Mouse (Mus musculus) spleen, postnatal 4 days (tissue): ENCODE measurements around the gene Fastk.
A peak's percentile ranks its signal among the peaks of the same experiment; 100 is the strongest.

Experiments
- DNase-seq, 2 experiments: peaks; one replicate each; pipeline ENCODE4 v3.0.0; 2022; ENCODE audit warnings: low spot score in 2 of 2

Fastk gene

DNA sequence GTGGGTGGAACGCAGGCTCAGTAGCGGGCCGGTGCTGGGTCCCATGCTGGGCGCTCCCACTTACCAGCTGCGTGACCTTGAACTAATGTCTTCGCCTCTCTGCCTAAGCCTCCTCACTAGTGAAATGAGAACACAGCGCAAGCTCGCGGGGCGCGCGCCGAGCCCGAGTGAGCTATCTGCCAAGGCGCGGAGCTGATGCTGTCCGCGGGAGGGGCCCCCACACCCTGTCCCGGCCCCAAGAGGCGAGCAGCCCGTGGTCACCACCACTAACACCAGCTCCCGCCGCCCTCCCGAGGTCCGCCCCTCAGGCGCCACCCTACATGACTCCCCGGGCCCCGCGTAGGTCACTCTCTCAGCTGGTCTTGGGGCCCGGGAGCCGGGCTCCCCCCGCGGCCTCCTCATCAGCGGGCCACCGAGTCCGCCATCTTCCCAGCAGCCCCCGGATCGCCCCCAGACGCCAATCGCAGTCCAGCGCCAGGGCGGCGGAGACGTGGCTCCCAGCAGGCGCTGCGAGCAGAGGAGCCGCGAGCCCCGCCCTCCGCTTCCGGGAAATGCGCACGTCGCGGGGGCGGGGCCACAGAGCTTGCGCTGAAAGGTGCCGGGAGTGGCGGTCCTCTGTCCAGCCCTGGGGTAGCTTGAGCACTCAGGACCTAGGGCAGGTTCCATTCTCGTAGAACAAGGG lies at the start of gene Fastk:
TSS of gene Fastk (minus strand) at position 542 of the 682 bp plus-strand sequence.
- peak; percentile 92 to 97 for DNase-seq

DNA sequence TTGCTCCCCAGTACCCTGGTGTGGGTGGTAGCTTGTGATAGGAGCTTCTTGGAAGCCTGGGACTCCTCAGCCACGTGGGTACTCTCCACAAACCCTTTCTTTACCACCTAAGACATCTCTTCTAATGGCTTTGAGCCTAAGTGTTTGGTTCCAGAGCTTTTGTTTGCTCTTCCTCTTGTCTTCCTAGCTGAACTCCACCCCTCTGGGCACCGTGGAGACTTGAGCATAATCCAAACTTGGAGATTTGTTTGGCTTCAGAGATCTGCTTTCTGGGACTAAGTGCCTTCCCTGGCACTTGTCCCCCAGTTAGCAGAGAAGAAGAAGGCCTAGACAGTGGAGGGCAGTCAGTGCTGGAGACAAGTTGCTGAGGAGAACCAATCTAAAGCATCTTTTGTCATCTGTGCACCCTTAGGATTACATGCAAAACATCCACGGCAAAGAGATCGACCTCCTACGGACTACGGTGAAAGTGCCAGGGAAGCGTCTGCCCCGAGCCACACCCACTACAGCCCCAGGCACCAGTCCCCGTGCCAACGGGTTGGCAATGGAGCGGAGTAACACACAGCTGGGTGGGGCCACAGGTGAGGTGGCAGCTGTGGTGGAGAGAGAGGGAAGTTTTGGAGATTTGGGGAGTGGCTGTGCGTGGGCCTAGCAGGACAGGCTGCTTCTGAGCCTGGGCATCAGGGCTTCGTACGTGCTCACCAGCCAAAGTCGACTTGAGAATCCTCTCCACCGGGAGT lies 47.6 kb upstream of the Fastk start:
- DNase-seq = no peak

GRCm38 (mm10) chr5:24490413-24490920 lies 45.4 kb upstream of the Fastk start:
- no peak for DNase-seq

DNA sequence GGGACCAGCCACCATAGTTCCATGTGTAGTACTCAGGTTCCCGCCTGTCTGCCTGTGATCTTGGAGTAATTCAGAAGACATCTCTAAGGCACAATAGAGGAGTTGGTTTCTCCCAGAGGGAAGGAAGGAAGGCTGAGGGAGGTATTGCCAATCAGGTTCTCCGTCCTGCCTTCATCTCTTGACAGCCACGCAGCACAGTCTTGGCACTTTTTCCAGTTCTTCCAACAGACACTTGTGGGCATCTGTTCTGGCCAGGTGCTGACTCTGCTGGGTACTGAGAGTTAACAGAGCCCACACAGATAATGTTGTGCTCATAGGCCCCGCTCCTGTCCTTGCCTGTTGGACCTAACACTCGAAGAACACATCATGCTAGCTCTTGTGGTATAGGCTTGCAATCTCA lies 41.7 kb upstream of the Fastk start:
- DNase-seq = no peak

- DNase-seq = peak; percentile 75 to 93
These were observed 41.0 kb upstream of the Fastk start for GRCm38 (mm10) chr5:24486097-24486496.

GRCm38 (mm10) chr5:24484963-24485362 lies 39.9 kb upstream of the Fastk start:
- DNase-seq = no peak

GRCm38 (mm10) chr5:24483326-24483725 lies 38.2 kb upstream of the Fastk start:
- DNase-seq = peak in 1 of 2 experiments; percentile 33

GRCm38 (mm10) chr5:24482247-24483079 lies 37.4 kb upstream of the Fastk start:
- DNase-seq = no peak

GRCm38 (mm10) chr5:24481647-24482046 lies 36.6 kb upstream of the Fastk start:
- peak; percentile 48 to 79 for DNase-seq

DNA sequence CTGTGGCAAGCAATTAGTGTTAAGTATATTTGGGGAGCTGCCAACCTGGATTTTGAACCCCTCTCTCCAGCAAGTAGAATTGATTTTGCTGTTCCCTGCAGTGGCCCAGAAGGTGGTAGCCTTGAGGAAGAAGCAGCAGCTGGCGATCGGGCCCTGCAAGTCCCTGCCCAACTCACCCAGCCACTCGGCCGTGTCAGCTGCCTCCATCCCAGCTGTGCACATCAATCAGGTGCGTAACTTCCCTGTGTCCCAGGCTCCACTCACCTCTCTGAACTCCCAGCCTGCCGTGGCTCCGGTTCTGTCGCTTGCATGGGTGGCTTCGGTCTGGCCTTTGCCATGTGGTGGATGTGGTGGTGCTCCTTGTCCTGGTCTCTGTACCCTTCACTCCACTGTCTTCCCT lies 32.8 kb upstream of the Fastk start:
- DNase-seq = no peak

DNA sequence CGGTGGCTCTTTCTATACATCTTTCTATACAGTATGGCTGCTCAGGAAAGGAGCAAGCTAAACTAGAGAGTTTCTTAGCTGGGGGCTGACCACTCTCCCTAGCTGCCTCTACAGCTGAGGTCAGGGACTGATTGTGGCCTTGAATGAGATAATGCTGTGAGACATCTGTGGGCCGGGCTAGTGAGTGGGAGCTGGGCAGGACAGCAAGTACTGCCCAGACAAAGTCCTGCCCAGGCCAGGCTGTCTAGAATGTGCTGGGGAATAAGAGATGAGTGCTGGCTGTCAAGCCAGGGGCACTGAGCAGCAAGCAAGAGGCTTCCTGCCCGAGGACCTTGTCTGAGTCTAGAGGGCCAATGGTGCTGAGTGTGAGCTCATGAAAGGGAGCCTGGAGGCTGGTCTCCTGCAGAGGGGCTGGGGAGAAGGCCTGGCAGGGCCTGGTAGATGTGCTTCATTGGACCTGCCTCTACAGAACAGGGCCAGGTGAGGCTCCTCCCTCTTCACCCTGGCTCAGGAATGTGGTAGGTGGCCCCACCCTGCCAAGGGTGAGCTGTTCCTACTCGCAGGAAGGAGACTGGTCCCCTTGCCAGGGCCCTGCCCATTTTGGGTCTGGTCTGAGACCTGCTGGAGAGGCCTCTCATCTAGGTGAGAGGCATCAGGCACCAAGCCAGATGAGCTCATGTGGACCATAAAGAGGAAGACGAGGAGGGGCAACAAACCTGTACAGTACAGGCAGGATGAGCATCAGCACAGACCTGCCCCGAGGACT lies 30.6 kb upstream of the Fastk start:
- no peak for DNase-seq

DNA sequence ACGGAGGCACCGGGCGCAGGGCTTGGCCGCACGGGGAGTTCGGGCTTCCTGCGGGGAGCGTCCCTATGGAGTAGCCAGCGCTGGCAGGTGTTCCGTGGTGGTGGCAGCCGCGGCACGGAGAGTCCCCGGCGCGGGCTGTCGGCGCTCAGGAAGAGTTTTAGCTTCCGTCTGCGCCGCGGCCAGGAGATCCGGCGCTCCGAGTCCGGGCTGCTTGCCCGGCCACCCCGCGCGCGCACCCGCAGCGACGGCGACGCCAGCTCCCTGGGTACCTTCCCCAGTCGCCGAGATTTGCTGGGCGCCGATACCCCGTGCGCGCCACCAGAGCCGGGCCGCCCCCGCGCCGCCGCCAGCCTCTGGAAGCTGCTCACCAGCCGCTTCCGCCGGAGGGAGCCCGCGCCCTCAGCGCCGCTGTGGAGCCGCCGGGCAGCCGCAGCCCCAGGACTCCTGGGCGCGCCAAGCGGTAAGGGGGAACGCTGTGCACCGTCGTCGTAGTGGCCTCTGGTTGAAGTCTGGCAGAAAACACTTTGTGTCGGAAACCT lies 29.7 kb upstream of the Fastk start:
- DNase-seq = peak in 1 of 2 experiments; percentile 31

GRCm38 (mm10) chr5:24474025-24474722 lies 29.1 kb upstream of the Fastk start:
- DNase-seq = no peak

- no peak for DNase-seq
These were observed 28.0 kb upstream of the Fastk start for GRCm38 (mm10) chr5:24472884-24473619.

- DNase-seq = peak; percentile 69 to 88
These were observed 25.5 kb upstream of the Fastk start for GRCm38 (mm10) chr5:24470600-24470999.

- no peak for DNase-seq
These were observed 21.7 kb upstream of the Fastk start for GRCm38 (mm10) chr5:24466762-24467161.

DNA sequence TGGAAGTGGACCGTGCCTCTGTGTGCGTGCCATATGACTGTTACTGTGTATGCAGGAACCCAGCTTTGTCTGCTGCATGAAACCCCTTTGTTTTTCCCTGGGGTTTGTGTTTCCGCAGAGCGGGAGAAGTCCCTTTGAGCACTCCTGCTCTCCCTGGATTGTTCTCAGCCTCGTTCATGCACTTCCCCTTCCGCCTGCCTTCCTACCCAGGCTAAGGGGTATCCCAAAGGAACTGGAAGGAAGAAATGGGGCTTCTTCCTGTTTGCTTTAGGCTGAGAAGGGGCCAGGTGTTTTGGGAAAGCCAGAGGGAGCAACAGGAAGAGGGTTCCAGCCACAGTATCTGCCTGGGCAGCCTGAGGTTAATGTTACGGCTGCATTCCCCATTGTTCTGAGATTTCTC lies 10.5 kb upstream of the Fastk start:
- no peak for DNase-seq

DNA sequence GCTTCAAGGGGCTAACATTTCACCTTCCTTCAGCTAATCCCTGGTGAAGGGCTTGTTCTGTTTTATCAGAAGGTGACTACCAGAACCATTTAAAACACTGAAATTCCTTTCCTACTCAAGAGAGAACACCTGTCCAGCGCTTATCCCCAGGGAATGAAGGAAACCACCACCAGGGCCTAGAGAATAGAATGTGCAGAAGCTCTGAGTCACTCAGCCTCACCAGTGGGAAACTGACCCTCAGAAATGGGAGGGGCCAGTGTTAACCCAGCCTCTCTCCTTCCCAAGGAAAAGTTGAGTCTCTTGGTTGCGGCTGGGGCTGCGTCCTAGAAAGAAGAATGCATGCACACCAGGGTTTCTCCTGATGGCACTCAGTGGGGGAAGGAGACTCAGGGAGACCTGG lies 10.0 kb upstream of the Fastk start:
- DNase-seq = no peak

DNA sequence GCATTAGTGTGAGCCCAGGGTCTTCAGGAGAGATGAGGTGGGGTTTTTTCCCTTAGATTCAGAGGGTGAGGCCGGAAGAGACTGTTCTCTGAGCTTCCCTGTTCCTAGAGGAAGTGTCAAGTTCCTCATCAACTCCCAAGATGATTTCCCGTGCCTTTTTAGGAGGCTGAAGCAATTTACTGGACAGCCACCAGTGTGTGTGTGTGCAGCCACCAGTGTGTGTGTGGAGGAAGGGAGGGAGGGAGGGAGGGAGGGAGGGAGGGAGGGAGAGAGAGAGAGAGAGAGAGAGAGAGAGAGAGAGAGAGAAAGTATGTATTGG lies 8.9 kb upstream of the Fastk start:
- DNase-seq = no peak
